Mouse (Mus musculus): Measurements from ENCODE around the gene Ptpn6.

The Ptpn6 gene

DNA sequence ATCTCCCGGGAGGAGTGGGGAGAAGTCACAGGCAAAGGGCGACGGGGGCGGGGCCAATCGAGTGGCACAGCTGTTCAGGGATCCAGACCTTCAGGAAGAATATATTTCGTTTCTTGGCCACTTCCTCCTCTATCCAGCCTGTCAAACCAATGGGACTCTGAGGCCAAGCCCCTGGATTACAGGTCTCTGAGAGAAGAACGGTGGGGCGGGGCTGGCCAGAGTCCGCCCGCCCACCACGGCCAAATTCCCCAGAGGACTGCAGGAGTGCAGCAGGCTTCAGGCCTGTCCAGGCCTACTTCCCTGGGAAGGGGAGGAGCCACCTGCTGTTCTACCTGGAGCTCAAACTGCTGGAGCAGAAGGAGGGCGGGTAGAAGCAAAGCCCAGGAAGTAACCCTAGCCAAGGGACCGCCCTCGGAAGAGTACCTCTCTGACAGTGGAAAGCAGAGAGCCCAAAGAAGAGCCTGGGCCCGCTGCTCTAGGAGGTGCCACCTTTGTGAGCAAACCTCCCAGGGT lies at the start of gene Ptpn6:
TSS of gene Ptpn6 (minus strand) at position 204 of the 513 bp plus-strand sequence.
- DNase-seq (ENCODE audit: low spot score) = peak; percentile 26

DNA sequence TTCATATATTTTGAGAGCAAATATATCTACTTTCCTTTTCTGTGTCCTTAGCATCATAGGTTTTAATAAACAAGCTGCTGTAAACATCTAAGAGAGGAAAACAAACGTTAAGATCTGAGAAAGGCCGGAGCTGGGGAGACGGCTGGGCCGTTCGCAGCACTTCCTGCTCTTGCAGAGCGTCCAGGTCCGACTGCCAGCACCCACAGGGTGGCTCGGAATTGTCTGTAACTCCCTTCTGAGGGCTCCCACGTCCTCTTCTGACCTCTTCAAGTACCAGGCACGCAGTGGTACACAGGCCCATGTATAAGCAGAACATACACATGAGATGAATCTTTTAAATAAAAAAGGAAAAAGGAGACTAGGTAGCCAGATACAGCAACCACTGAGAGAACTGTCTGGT lies 49.2 kb upstream of the Ptpn6 start:
- no peak for DNase-seq (ENCODE audit: low spot score)

DNA sequence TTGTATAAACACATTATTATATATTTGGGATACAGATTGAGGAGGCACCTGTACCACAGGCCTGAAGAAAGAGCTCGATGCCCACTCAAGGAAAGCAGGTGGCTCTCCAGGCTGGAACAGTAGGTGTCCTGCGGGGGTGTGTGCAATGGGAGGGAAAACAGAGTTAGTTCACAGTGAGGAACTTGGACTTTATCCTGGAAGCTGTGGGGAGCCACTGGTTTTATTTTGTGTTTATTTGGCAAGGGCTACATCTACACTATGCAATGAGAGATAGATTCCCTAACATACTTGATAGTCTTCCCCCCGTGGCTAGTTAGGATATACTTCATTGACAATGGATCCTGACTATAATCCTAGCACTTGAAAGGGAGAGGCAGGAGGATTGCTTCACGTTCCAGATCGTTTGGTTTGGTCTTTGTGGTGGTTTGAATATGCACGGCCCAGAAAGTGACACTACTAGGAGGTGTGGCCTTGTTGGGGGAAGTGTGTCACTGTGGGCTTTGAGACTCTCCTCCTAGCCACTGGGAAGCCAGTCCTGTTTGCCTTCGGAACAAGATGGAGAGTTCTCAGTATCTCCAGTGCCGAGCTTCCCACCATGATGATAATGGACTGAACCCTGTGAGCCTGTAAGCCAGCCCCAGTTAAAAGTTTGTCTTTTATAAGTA lies 48.4 kb upstream of the Ptpn6 start:
- no peak for DNase-seq (ENCODE audit: low spot score)

DNA sequence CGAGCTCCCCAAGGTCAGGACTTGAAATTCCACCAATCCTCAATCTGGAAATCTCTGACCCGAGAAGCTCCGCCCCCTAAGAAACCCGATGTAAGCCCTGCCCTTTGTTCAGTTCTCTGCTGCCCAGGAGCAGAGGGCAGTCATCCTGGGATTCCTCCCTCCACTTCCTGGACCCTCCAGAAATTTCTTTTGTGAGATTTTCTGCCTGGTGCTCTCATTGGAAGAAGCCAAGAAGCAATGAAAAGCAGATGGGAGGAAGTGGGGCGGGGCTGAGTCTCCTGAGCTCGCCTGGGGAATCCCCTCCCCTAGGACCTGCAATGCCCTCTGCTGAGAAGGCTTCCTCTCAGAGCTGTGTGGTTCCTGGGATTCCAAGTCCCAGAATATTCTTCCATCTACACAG lies 43.9 kb upstream of the Ptpn6 start:
- DNase-seq (ENCODE audit: low spot score) = peak; percentile 49

DNA sequence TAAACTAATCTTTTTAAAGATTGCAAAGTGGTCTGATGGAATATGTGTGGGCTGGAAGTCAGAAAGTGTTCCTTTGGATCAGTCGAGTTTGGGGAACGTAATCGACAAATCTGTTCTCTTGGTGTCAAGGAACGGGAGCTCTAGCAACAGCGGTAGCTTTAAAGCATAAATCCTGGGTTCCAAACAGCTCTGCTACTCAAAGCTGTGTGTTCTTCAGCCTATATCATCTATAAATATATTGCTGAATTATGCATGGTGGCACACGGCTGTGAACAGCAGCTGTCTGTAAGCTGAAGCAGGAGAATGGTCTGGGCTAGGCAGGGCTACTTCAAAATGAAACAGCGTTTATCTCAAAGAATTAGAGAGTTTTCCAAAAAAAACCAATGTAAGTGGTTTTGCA lies 42.4 kb upstream of the Ptpn6 start:
- no peak for DNase-seq (ENCODE audit: low spot score)

DNA sequence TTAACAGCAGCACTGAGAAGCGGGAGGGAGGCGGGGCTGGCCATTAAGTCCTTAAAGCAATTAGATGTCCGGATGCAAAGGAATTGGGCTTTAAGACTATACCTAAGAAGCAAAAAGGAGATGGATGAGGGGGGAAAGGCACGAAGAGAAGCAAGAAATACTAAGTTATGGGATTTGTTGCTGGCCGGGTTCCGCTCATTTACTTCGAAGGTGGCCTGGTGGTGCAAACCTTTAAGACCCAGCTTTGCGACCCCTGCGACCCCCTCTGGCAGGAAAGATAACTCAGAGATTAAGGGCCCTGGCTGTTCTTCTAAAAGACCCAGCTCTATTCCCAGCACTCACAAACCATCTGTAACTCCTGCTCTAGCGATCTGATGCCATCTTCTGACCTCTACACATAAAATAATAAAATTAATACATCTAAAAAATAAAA lies 41.5 kb upstream of the Ptpn6 start:
- DNase-seq (ENCODE audit: low spot score) = no peak

DNA sequence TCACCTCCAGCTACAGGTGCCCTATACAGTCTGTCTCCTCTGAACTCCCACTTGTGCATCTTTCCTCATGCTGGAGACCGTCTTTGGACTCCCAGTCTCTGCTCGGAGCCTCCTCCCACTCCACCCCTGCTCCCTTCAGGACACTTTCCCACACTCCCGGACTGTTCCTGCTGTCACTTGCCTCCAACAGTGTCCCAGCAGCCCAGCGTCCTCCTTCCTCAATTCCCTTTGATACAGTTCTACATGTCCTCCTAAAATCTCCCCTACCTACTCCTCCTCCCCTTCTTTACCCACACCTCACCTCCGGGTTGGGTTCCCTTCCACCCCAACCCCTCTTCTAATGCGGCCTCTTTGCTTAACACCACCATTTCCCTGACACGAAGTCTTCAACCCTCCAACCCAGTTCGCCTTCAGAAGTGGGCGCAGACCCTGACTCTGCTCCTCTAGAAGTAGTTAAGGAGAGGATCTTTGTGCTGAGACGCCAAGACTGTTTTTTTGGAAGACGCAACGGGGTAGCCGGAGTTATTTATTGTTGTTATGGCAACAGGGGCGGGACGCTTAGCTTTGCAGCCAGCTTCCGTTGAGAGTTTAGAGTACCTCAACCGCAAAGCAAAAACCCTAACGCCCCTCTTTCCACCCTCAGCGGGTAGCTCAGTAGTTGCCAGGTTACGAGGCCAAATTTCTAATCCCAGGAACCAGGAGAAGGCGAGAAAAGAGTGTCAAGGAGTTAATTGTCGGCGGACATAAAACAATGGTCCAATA lies 40.9 kb upstream of the Ptpn6 start, which contains the start of gene Lrrc23:
TSS of gene Lrrc23 (minus strand) at position 506 of the 762 bp plus-strand sequence.
- DNase-seq (ENCODE audit: low spot score) = peak; percentile 83

DNA sequence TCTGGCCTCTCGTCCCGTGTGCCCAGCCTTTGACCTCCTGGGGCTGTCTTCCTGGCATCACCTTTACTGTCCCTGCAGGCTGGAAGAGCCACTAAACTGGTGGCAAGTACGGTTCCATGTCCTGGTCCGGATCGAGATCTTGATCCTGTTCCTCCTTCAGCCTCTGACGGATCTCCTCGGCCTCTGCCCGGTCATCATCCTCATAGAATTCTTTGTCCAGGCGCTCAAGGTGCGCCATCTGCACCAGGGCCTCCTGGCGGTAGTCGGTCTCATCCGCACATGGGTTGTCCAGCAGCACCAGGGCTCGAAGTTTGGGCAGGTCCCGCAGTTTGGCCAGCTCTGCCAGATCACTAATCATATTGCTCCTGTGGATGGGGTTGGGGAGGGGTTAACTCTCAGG lies 32.0 kb upstream of the Ptpn6 start:
- DNase-seq (ENCODE audit: low spot score) = no peak

DNA sequence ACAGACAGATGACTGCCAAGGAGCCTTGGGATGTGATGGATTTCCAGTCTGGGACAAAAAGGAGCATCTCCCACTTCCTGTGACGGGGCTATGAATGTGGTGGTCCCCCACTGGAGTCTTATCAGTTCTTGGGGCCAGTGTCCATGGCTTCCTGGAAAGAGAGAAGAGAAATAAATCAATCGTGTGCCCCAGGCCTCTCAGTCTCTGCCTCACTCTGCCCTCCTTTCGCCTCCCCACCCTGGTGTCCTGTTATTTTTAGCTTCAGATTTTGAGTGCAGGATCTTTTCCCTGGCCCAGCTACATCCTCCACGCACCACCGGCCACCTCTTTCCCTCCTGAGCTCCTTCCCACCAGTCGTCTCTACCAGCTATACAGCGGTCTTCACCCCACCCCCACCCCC lies 31.5 kb upstream of the Ptpn6 start:
- DNase-seq (ENCODE audit: low spot score) = no peak

DNA sequence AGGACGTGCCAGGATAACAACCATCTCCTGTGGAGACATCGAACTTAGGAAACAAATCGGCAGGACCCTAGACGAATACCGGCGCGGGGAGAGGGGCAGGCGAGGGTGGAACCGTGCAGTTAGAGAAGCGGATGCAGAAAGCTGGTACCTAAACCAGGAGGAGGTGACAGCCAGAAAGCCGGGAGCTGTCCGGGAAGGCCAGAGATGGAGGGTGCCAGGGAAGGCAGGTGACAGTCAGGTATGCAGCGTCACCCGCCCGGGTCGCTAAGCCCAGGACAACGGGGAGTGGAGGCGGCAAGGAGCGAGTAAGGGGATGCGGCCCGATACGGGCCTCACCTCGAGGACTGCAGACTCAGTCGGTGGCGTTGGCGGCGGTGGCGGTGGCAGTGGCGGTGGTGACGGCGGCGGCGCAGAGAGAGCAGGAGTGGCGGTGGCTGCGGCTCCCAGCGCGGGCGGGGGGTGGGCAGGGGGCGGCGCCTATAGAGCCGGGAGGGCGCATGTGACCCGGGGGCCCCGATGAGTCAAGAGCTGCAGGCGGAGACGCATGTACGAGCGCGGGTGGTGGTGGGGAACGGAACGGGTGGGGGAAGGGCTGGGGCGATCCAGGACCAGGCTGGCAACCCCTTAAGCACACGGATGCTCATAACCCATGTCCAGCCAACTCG lies 30.7 kb upstream of the Ptpn6 start, which contains the start of gene Eno2:
TSS of gene Eno2 (minus strand) at position 573 of the 665 bp plus-strand sequence.
- peak; percentile 71 for DNase-seq (ENCODE audit: low spot score)

DNA sequence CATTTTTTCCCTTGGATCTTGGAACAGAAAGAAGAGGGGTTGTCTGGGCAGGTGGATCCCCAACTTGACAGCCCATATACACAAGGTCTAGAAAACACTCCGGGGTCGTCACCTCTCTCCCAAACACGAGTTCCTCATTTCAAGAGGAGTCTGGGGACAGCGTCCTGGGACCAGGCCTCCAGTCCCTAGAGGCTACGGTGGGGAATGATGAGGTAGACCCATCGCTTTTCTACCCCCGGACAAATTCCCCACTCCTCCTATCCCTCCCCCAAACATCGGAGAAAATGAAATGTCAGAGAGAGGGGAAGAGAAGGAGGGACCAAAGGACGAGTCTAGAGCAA lies 30.2 kb upstream of the Ptpn6 start:
- DNase-seq (ENCODE audit: low spot score) = peak; percentile 30

DNA sequence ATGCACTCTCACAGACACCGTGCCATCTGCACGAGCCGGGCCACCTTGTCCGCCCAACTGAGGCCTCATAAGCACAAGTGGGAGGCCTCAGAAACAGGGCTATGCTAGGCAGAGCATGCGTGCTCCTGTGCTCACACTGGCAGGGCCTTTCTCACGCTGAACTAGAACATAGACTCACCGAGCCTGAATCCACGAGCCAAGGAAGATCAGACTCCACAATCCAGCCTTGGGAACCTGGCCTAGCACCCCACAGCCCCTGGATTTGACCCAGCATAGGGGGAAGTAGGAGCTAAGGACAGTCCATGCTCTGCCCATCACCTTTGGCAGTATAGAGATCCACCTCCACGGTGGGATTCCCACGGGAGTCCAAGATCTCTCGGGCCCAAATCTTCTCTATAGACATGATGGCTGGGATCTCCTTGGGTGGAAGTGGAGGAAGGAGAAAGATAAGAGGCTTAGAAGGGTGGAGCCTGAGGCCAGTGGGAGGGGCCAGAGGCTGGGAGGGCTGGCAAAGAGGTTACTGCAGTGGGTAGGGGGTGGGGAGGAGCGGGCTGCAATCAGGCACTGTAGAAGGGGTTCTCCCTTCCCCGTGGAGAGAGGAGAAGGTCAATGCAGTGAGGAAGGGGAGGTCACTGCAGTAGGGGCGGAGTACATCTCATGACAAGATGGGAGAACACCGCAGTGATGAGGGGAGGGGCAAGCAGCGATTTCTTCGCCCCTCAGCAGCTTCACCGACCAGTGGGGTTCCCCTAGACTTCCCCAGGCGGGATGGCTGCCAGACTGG lies 29.6 kb upstream of the Ptpn6 start:
- peak; percentile 67 for DNase-seq (ENCODE audit: low spot score)

DNA sequence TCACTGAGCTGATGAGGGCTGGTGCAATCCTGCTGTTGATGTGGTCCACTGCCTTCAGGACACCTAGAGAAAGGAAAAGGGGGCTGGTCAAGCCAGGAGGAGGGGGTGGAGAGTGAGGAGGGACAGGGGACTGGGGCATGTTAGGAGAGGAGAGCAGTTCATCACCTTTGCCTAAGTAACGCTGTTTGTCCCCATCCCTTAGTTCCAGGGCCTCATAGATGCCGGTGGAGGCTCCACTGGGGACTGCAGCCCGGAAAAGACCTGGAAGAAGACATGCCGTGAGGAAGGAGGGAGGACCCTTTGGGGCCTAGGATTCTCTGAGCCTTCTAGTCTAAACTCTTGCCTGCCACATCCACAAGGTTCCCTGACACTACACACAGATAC lies 29.0 kb upstream of the Ptpn6 start:
- no peak for DNase-seq (ENCODE audit: low spot score)

DNA sequence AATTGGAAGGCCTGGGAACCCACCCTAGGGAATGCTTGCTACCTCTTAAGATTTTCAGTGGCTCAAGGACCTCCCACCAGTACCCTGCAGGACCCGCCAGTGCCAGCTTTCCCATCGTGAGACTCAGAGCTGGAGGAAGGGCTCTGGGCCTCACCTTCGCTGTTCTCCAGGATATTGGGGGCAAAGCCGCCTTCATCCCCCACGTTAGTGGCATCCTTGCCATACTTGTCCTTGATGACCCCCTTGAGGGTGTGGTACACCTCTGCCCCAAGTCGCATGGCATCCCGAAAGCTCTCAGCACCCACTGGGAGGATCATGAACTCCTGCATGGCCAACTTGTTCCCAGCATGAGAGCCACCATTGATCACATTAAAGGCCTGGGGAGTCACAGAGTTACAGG lies 27.4 kb upstream of the Ptpn6 start:
- no peak for DNase-seq (ENCODE audit: low spot score)

DNA sequence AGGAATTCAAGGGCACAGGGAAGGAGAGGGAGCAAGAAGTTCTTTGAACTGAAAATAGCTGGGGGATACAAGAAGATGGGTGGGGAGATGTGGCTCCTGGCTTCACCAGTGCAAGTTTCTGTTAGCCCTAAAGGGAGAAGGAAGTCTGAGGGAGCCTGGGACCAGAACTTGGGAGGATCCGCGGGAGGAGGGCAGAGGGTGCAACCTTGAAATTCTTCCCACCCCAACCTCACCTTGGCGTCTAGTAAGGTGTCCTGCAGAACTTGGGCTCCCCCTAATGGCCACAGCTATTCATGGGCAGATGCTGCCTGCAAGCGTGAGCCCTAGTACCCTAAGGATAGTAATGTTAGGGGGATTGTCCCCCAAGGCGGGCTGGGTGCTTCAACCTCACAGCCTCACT lies 20.7 kb upstream of the Ptpn6 start:
- DNase-seq (ENCODE audit: low spot score) = peak; percentile 90

DNA sequence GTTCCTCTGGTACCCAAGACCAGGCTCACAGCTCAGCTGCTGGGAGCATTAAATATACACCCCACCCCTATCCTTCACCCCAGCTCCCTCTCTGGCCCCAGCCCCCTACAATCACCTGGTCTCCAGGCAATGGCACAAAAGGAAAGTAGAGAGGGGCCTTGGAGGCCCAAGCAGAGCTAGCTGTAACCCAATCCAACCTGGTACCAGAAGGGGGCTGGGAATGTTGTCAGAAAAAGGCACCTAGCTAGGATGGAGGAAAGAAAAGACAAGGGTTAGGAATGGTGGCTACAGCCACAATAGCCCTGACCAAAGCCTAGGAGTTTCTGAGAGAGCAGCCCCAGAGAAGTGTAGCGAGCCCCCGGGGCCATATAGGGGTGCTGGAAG lies 20.3 kb upstream of the Ptpn6 start:
- no peak for DNase-seq (ENCODE audit: low spot score)

DNA sequence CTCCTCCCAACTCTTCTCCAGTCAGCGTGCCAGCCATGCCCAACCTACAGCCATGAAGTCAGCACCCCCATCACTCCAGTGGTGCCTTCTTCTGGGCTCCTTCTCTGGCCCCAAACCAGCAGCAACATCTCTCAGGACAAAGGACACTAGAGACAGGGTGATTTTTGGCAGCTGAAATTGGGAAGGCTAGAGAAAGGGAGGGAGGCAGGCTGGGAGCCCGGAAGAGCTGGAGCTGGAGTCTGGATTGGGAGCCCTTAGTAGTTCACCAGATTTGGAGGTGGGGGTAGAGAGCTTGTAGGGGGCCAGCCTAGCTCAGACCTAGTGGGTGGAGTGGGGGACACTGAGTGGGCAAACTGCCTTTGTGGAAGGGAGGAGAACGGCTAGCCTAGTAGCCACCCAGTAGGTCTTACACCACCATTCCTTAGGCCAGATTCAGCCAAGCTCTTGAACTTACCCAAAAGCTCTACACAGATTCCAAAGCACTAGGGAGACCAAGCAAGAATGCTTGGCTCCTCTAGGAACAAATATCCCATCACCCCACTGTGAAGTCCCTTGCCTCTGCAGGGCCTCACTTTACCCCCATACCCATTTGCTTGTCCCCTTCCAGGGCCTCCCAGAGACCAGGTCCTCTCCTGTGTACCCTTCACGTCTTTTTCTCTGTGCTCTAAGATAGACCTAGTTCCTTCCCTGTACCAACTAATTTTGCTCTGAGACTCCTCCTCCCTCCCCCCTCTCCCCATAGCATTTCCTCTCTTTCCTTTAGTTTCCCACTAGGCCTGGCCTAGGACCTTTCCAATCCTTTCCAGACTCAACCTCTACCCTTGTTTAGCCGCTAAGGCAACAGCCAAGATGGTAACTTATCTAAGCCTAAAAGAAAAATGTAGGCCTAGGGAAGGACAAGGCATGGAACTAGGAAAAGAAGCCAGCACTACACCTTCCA lies 19.7 kb upstream of the Ptpn6 start:
- DNase-seq (ENCODE audit: low spot score) = peak; percentile 63

DNA sequence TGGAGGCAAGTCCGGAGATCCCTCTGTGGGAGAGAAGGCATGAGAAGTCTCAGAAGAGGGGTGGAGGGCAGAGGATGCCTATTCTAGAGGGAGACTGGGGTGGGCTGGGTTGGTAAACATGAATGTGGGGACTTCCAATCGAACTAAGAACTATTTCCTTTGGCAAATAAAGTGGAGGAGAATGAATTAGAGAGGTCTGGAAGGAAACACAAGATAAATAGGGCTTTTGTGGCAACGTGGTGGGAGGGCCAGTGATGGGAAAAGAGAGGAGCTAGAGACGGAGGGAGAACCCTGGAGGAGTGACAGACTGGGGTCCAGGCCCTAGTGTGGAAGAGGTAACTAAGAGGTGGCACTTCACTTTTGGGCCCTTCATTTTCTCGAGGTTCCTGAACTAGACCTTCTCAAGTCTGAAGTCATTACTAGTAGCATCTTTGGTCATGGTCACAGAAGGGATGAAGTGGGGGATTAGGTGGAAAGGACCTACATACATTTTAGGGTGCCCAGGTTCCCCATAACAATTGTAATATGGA lies 18.9 kb upstream of the Ptpn6 start:
- no peak for DNase-seq (ENCODE audit: low spot score)

DNA sequence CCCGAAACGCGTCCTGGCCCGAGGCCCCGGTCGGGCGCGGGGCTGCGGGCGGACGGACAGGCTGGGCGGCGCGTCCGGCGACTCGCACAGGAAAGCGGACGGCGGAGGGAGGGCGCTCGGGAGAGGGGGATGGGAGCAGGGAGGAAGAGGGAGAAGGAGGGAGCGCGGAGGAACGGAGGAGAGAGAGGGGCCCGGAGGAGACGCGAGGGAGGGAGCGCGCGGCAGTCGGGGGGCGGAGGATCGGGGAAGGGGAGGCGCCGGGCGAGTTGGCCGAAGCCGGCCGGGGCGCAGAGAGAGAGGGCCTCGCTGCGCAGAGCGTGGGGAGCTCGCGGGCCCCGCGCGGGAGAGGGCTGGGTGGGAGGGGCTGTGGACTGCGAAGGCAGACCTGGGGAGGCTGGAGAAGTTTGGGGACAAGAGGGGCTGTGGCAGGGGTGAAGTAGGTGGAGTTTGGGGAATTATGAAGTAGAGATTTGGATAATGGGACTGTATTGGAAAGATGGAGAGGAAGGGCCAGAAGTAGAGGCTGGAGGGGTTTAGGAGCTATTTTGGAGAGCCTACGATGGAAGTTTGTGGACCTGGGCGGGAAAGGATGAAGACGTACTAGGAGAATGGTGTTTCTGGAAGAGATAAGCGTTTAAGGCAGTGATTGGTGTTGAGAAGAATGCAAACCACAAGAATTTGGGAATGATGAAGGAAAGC lies 18.3 kb upstream of the Ptpn6 start:
- peak; percentile 75 for DNase-seq (ENCODE audit: low spot score)
